Mouse (Mus musculus): Measurements from ENCODE around the gene Cacna2d4. TPM values are rescaled to one million over a fixed set of nuclear protein-coding genes. Genes with fewer than 3 reads are reported as not detected.
A peak's percentile ranks its signal among the peaks of the same experiment; 100 is the strongest.
"Not testable (repeated sequence)": the region's sequence is repeated elsewhere in the genome, so short reads cannot be mapped to it uniquely, and the experiment has no call there.

The Cacna2d4 gene
- polyA plus RNA-seq, 1 experiment from 2014 or later, result 0.03 TPM

DNA sequence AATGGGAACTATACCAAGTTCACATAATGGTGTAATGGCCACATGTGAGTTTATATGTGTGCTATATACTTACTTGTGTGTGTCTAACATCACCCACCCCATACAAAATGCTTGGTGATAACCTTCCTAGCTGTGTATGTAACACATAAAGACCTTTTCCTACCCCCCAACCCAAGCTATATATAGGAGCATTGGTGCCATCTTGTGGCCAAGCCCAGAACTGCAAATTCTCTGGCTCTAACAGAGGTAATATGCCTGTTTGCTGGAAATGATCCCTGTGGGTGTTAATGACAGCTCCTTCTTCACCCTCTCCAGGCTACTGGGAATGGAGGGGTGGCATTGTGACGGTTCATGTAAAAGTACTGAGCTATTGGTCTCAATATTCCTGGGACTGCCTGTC, 111.9 kb downstream of the Cacna2d4 start:
- Histone ChIP-seq H3K27me3 (replicated peaks; ENCODE audit: control insufficient read depth, insufficient read depth, low read length) (no peaks in the 10 kb centered on the region), H3K9ac (ENCODE audit: low read depth, low read length) (no peak overlapping the region), H3K36me3 (ENCODE audit: control insufficient read depth, insufficient read depth) (peaks cover 8% of the 10 kb centered on the region), H3K27ac (ENCODE audit: low read depth, low read length) (no peak overlapping the region), H3K4me1 (replicated peaks; ENCODE audit: control insufficient read depth, insufficient read depth, low read length) (no peaks in the 10 kb centered on the region), H3K4me3 (ENCODE audit: low read depth, low read length) (no peak overlapping the region), H3K4me2 (replicated peaks; ENCODE audit: low read depth) (no peak overlapping the region), H3K9me3 (ENCODE audit: control insufficient read depth) (no peaks in the 10 kb centered on the region)
- peak; percentile 86 for TF ChIP-seq CTCF (IDR thresholded peaks at IDR 0.05; ENCODE audit: low read depth)
- 0% methylated on average over 1 of the region's 1 CpGs for WGBS
- no peak for ATAC-seq

DNA sequence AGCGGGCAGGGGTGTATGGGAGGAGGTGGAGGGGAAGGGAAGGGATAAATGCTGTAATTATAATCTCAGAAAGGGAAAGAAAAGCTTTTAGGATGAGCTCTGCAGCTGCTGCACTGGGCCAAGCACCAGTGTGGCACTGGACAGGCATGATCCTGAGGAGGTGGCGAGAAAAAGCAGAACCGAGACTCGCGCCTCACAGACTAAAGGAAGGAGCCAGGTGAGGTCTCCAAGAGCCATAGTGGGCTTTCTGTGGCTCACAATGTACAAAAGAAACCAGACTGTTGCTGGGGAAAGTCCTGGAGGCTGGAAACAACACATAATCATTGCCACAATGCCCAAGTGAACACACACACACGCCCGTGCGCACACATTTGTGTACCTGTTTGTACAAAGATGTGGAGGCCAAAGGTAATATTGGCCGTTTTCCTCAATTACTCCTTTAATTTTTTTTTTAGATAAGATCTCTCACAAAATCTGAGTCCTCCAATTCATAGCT, 114.4 kb downstream of the Cacna2d4 start:
- Histone ChIP-seq H3K9ac (ENCODE audit: low read depth, low read length) (no peak overlapping the region), H3K36me3 (ENCODE audit: control insufficient read depth, insufficient read depth) (peaks cover 33% of the 10 kb centered on the region), H3K4me3 (ENCODE audit: low read depth, low read length) (no peak overlapping the region), H3K9me3 (ENCODE audit: control insufficient read depth) (no peaks in the 10 kb centered on the region), H3K27ac (ENCODE audit: low read depth, low read length) (no peak overlapping the region; the same call in 1 of the 2 replicates), H3K4me2 (replicated peaks; ENCODE audit: low read depth) (no peak overlapping the region), H3K27me3 (replicated peaks; ENCODE audit: control insufficient read depth, insufficient read depth, low read length) (no peaks in the 10 kb centered on the region), H3K4me1 (replicated peaks; ENCODE audit: control insufficient read depth, insufficient read depth, low read length) (no peaks in the 10 kb centered on the region)
- WGBS, result 82% methylated on average over 9 of the region's 9 CpGs
- no peak for ATAC-seq
- TF ChIP-seq CTCF (IDR thresholded peaks at IDR 0.05; ENCODE audit: low read depth), result no peak

DNA sequence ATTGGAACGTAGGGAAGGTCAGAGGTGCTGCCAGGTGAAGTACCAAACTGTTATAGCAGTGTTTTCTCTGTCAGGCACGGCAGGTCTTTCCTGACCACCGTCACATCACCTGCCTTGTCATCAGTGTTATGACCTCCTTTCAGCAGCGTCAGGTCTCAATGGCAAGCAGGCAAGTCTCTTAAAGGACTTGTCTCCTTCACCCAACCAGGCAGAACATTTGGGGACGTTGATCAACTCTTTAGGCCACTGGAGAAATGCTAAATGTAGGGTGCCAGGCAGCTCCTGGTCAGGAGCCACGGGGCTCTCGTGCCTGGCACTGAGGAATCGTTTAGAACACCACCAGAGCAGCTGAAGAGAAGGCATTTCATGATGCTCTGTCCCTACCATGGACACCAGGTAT, 115.3 kb downstream of the Cacna2d4 start:
- 76% methylated on average over 8 of the region's 8 CpGs for WGBS
- Histone ChIP-seq H3K4me2 (replicated peaks; ENCODE audit: low read depth) (no peak overlapping the region), H3K4me3 (ENCODE audit: low read depth, low read length) (no peak overlapping the region), H3K36me3 (ENCODE audit: control insufficient read depth, insufficient read depth) (peaks cover 38% of the 10 kb centered on the region), H3K27ac (ENCODE audit: low read depth, low read length) (no peak overlapping the region), H3K9me3 (ENCODE audit: control insufficient read depth) (no peaks in the 10 kb centered on the region), H3K27me3 (replicated peaks; ENCODE audit: control insufficient read depth, insufficient read depth, low read length) (no peaks in the 10 kb centered on the region), H3K9ac (ENCODE audit: low read depth, low read length) (no peak overlapping the region), H3K4me1 (replicated peaks; ENCODE audit: control insufficient read depth, insufficient read depth, low read length) (no peaks in the 10 kb centered on the region)
- ATAC-seq, result no peak
- TF ChIP-seq CTCF (IDR thresholded peaks at IDR 0.05; ENCODE audit: low read depth), result no peak

DNA sequence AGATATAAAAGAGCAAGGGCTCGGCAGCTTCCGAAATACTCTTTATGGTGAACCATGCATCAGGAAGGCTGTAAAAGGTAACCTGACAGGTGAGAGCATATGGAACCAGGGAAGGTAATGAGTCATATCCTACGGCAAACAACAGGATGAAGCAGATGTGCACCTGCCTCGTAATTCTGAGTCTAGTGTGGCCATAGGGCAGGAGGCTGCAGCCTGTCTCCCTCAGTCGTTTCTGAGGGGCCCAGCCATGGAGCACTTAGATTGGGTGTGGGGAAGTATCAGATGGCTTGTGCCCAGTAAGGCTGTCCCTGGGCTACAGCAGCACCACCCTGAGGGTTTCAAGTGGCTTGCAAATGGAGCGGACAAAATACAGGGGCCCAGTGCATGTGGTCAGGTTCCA, 116.2 kb downstream of the Cacna2d4 start:
- Histone ChIP-seq H3K4me2 (replicated peaks; ENCODE audit: low read depth) (no peak overlapping the region), H3K27me3 (replicated peaks; ENCODE audit: control insufficient read depth, insufficient read depth, low read length) (no peaks in the 10 kb centered on the region), H3K27ac (ENCODE audit: low read depth, low read length) (no peak overlapping the region), H3K9me3 (ENCODE audit: control insufficient read depth) (no peaks in the 10 kb centered on the region), H3K36me3 (ENCODE audit: control insufficient read depth, insufficient read depth) (peaks cover 44% of the 10 kb centered on the region), H3K4me1 (replicated peaks; ENCODE audit: control insufficient read depth, insufficient read depth, low read length) (no peaks in the 10 kb centered on the region), H3K9ac (ENCODE audit: low read depth, low read length) (no peak overlapping the region), H3K4me3 (ENCODE audit: low read depth, low read length) (no peak overlapping the region)
- peak; percentile 66 for ATAC-seq
- TF ChIP-seq CTCF (IDR thresholded peaks at IDR 0.05; ENCODE audit: low read depth), result no peak
- WGBS, result 51% methylated on average over 6 of the region's 6 CpGs

DNA sequence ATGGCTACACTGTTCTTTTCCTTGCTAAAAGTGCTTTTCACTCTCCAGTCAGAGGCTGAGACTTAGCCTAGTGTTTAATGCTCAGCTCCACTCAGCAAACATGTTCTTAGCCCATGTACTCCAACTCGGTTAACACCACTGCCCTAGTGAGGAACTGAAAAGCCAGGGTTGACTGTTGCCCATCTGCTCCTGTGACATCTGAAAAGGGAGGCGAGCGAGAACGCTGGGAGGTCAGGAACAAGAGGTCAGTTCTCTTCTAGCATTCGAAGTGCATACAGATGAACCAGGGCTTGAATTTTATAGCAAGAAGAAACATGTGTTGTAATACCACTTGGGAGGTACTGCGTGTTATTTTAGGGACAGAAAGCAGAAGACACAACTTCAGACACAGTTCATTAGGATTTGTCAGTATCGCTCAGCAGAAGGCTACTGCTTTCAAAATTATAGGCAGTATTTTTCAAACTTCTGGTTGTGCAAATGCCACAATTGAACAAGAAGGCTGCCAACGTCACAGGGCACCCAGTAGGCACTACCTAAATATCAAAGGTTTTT, 121.8 kb downstream of the Cacna2d4 start:
- Histone ChIP-seq H3K4me2 (replicated peaks; ENCODE audit: low read depth) (no peak overlapping the region), H3K9me3 (ENCODE audit: control insufficient read depth) (no peaks in the 10 kb centered on the region), H3K4me3 (ENCODE audit: low read depth, low read length) (no peak overlapping the region), H3K4me1 (replicated peaks; ENCODE audit: control insufficient read depth, insufficient read depth, low read length) (no peaks in the 10 kb centered on the region), H3K36me3 (ENCODE audit: control insufficient read depth, insufficient read depth) (peaks cover 79% of the 10 kb centered on the region), H3K27me3 (replicated peaks; ENCODE audit: control insufficient read depth, insufficient read depth, low read length) (no peaks in the 10 kb centered on the region), H3K9ac (ENCODE audit: low read depth, low read length) (no peak overlapping the region), H3K27ac (ENCODE audit: low read depth, low read length) (no peak overlapping the region)
- no peak for TF ChIP-seq CTCF (IDR thresholded peaks at IDR 0.05; ENCODE audit: low read depth)
- WGBS, result 92% methylated on average over 8 of the region's 8 CpGs
- ATAC-seq, result no peak

DNA sequence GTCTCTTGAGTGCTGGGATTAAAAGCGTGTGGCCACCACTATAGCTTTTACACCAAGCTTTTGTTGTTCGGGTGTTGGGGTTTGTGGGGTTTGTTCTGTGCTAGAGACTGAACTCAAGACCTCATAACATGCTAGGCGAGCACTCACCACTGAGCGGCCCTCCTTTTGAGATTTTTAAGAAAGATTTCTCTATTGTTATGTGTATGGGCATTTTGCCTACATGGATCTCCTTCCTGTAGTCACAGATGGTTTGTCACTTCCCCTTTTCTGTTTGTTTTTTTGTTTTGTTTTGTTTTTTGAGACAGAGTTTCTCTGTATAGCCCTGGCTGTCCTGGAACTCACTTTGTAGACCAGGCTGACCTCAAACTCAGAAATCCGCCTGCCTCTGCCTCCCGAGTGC, 123.9 kb downstream of the Cacna2d4 start:
- not testable (repeated sequence) for H3K9ac ChIP-seq (ENCODE audit: low read depth, low read length); H3K27me3 ChIP-seq (replicated peaks; ENCODE audit: control insufficient read depth, insufficient read depth, low read length); H3K9me3 ChIP-seq (ENCODE audit: control insufficient read depth); H3K27ac ChIP-seq (ENCODE audit: low read depth, low read length); ATAC-seq; H3K4me3 ChIP-seq (ENCODE audit: low read depth, low read length); H3K4me2 ChIP-seq (replicated peaks; ENCODE audit: low read depth); H3K4me1 ChIP-seq (replicated peaks; ENCODE audit: control insufficient read depth, insufficient read depth, low read length)
- H3K36me3 ChIP-seq (ENCODE audit: control insufficient read depth, insufficient read depth), result peaks cover 77% of the 10 kb centered on the region
- WGBS, result 89% methylated on average over 6 of the region's 6 CpGs

Data from intestine, postnatal 0 days (tissue).